Mouse (Mus musculus): ENCODE measurements around the gene Rpa2. TPM values are rescaled to one million over a fixed set of nuclear protein-coding genes. Genes with fewer than 3 reads are reported as not detected.
A peak's percentile ranks its signal among the peaks of the same experiment; 100 is the strongest.

The Rpa2 gene
- polyA plus RNA-seq, 1 experiment = 52.5 TPM

GRCm38 (mm10) chr4:132818442-132818841 lies 50.3 kb downstream of the Rpa2 start:
- Histone ChIP-seq H3K4me1 (replicated peaks; ENCODE audit: control insufficient read depth, insufficient read depth, low read length) (no peaks in the 10 kb centered on the region), H3K36me3 (ENCODE audit: control insufficient read depth, insufficient read depth, low read length) (no peaks in the 10 kb centered on the region), H3K27me3 (ENCODE audit: control insufficient read depth, insufficient read depth, low read length) (no peaks in the 10 kb centered on the region), H3K27ac (ENCODE audit: control insufficient read depth, insufficient read depth, low read length) (no peak overlapping the region), H3K4me3 (ENCODE audit: control insufficient read depth, insufficient read depth, low read length) (no peak overlapping the region)
- TF ChIP-seq POLR2A (IDR thresholded peaks at IDR 0.05; ENCODE audit: control insufficient read depth, extremely low read depth, insufficient read depth, low read length, poor library complexity) (no peak), CTCF (IDR thresholded peaks at IDR 0.05; ENCODE audit: borderline replicate concordance, control insufficient read depth, extremely low read depth, insufficient read depth, low read length, poor library complexity) (no peak)
- WGBS = 75% methylated on average over 2 of the region's 2 CpGs
- no peak for DNase-seq

DNA sequence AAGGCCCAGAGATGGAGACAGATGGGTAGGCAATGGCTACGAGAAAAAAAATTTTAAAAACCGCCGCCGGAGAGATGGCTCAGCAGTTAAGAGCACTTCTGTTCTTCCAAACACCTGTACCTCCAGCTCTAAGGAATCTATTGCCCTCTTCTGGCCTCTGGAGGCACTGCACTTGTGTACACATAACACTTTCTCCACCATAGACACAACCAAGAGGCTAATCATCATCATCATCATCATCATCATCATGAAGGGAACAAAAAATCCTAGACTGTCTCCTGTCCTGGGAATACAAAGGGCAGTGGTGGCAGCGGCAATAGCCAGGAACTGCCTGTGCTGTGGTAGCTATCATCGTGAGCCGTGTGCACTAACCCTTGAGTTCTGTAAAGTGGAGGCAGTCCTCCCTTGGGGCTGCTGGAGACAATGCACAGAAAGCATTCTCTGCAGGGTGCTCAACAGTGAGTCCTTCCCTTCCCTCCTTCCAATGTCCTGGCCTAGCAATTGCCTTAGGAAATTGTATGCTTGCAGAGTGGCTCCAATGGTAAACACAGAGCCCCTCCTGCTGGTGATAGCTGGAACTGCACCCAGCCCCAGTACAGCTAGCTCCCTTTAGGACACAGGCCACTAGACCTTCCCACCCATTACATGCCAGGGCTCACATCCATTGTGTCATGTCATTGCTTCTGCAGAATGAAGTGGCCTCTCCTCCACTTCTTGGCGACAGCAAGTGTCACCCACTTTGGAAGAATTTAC lies 55.7 kb downstream of the Rpa2 start:
- no peaks in the 10 kb centered on the region for H3K4me1 ChIP-seq (replicated peaks; ENCODE audit: control insufficient read depth, insufficient read depth, low read length)
- peak; percentile 79 for DNase-seq
- H3K27ac ChIP-seq (ENCODE audit: control insufficient read depth, insufficient read depth, low read length) = no peak overlapping the region
- H3K27me3 ChIP-seq (ENCODE audit: control insufficient read depth, insufficient read depth, low read length) = no peaks in the 10 kb centered on the region
- 38% methylated on average over 8 of the region's 8 CpGs for WGBS
- TF ChIP-seq POLR2A (IDR thresholded peaks at IDR 0.05; ENCODE audit: control insufficient read depth, extremely low read depth, insufficient read depth, low read length, poor library complexity) = no peak
- TF ChIP-seq CTCF (IDR thresholded peaks at IDR 0.05; ENCODE audit: borderline replicate concordance, control insufficient read depth, extremely low read depth, insufficient read depth, low read length, poor library complexity) = peak; percentile 82; the same call in 1 of the 2 replicates
- H3K36me3 ChIP-seq (ENCODE audit: control insufficient read depth, insufficient read depth, low read length) = peaks cover 24% of the 10 kb centered on the region
- H3K4me3 ChIP-seq (ENCODE audit: control insufficient read depth, insufficient read depth, low read length) = no peak overlapping the region

Other genes starting within 250 kb of the Rpa2 start
- gene Atpif1, start 234.7 kb upstream of the Rpa2 start, polyA plus RNA-seq (2012; rRNA removed) = 102 and 109 TPM in 2 replicates
- 45.6 and 46.4 TPM in 2 replicates for gene Dnajc8, start 232.8 kb upstream of the Rpa2 start, polyA plus RNA-seq (2012; rRNA removed)
- 7.1 and 8.5 TPM in 2 replicates for gene Ptafr, start 204.3 kb upstream of the Rpa2 start, polyA plus RNA-seq (2012; rRNA removed)
- 58.6 and 63.6 TPM in 2 replicates for gene Eya3, start 129.3 kb upstream of the Rpa2 start, polyA plus RNA-seq (2012; rRNA removed)
- gene Xkr8, start 35.8 kb upstream of the Rpa2 start, polyA plus RNA-seq (2012; rRNA removed) = 4.4 and 7.5 TPM in 2 replicates
- 1.5 and 2.3 TPM in 2 replicates for gene Smpdl3b, start 11.1 kb upstream of the Rpa2 start, polyA plus RNA-seq (2012; rRNA removed)
- 9.9 and 11.4 TPM in 2 replicates for gene Themis2, start 28.1 kb downstream of the Rpa2 start, polyA plus RNA-seq (2012; rRNA removed)
- 65.9 and 74.4 TPM in 2 replicates for gene Ppp1r8, start 74.8 kb downstream of the Rpa2 start, polyA plus RNA-seq (2012; rRNA removed)
- 14.0 and 16.1 TPM in 2 replicates for gene Stx12, start 116.2 kb downstream of the Rpa2 start, polyA plus RNA-seq (2012; rRNA removed)
- 15.0 and 15.1 TPM in 2 replicates for gene Fam76a, start 154.2 kb downstream of the Rpa2 start, polyA plus RNA-seq (2012; rRNA removed)
- gene Fgr, start 205.8 kb downstream of the Rpa2 start, polyA plus RNA-seq (2012; rRNA removed) = 15.3 and 15.8 TPM in 2 replicates
- gene Ahdc1, start 242.9 kb downstream of the Rpa2 start, polyA plus RNA-seq (2012; rRNA removed) = 59.8 and 78.9 TPM in 2 replicates